Mouse (Mus musculus) brown adipose tissue, adult 24 weeks (tissue): ENCODE results near the gene Dcst1. TPM values are rescaled to one million over a fixed set of nuclear protein-coding genes. Genes with fewer than 3 reads are reported as not detected.

ENCODE experiments used
- H3K27ac ChIP-seq: fragments of 200-500 bp; replicated peaks from 2 replicates; pipeline ENCODE4 v1.5.1; 2012; ENCODE audit warnings: low read depth, mild to moderate bottlenecking, low read length
- H3K4me1 ChIP-seq: fragments of 200-500 bp; 2 replicates; pipeline ENCODE4 v1.6.1; 2012; ENCODE audit warnings: low read length, mixed read lengths; ENCODE audit not compliant: control insufficient read depth, insufficient read depth, insufficient read length
- H3K4me3 ChIP-seq: fragments of 200-500 bp; 2 replicates; pipeline ENCODE4 v1.5.1; 2012; ENCODE audit warnings: low read depth, mild to moderate bottlenecking, low read length, moderate library complexity; ENCODE audit not compliant: insufficient read depth
- polyA plus RNA-seq: library from polyadenylated mRNA; stranded (reverse); fragments of >200 nt; gene quantifications from 2 replicates; pipeline ENCODE4 v1.2.4, GENCODE M21; 2012; ENCODE audit not compliant: missing spikeins, insufficient read depth, insufficient read length

The Dcst1 gene
- polyA plus RNA-seq, 1 experiment, result 0.75 TPM

DNA sequence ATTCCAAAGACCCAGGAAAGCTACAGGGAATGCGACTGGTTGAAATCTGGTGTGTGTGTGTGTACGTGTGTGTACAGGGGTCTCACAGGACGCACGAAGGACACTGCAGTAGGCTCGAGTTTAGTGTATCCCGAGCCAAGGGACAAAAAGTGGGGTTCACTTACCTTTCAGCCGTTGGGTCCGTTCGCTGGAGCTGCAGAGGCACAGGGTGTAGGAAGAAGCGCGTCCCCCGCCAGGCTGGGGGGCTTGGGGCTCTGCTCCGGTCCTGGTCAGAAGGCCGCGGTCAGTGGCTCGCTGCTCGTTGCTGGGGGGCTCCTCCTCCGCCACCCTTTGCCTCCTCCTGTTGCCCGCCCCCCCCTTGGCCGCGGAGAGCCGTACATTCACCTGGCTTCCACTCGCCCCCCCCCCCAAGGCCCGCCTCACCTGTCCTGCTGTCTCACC, 27.8 kb upstream of the Dcst1 start:
- H3K27ac ChIP-seq, result peak overlapping the region; percentile 76
- peak overlapping the region; percentile 78 for H3K4me3 ChIP-seq
- H3K4me1 ChIP-seq, result peaks cover 11% of the 10 kb centered on the region; the same call in 1 of the 2 replicates

DNA sequence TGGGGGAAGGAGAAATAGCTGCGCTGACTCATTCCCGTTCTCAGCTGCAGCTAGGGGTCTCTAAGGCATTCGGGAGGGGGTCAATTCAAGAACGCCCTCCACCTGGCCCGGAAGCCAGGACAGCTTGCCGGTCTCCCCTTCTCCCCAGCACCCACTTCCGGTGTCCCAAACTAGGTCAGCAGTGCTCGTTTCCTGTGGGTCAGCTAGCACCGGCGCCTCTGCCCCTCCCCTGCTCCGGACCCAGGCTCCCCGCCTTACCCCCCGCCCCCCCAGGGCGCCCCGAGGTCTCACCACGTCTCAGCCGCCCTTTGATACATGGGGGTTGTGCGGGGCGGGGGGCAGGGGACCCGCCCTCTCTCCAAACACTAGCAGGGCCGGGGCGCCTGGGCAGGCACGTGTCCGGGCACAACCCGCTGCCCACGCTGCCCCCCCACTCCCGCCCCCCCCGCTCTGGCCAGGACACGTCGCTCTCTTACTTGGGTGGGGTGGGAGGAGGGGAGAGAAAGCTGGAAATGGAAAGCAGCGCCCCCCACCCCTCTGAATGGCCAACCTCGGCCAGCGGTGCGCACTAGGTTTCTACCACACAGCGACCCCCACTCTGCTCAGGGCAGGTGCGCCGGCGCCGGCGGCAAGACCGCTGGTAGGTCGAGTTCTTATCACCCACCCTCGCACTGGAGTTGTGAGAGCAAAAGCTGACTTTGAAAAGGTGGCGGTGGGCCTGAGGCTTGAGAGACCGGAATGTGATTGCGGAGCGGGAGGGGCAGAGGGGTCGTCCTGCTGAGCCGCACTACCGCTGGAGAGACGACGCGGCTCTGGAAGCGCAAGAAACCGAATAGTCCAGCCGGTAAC, 26.8 kb upstream of the Dcst1 start:
- H3K27ac ChIP-seq, result peak overlapping the region; percentile 93
- peaks cover 11% of the 10 kb centered on the region for H3K4me1 ChIP-seq
- peak overlapping the region; percentile 82 for H3K4me3 ChIP-seq

DNA sequence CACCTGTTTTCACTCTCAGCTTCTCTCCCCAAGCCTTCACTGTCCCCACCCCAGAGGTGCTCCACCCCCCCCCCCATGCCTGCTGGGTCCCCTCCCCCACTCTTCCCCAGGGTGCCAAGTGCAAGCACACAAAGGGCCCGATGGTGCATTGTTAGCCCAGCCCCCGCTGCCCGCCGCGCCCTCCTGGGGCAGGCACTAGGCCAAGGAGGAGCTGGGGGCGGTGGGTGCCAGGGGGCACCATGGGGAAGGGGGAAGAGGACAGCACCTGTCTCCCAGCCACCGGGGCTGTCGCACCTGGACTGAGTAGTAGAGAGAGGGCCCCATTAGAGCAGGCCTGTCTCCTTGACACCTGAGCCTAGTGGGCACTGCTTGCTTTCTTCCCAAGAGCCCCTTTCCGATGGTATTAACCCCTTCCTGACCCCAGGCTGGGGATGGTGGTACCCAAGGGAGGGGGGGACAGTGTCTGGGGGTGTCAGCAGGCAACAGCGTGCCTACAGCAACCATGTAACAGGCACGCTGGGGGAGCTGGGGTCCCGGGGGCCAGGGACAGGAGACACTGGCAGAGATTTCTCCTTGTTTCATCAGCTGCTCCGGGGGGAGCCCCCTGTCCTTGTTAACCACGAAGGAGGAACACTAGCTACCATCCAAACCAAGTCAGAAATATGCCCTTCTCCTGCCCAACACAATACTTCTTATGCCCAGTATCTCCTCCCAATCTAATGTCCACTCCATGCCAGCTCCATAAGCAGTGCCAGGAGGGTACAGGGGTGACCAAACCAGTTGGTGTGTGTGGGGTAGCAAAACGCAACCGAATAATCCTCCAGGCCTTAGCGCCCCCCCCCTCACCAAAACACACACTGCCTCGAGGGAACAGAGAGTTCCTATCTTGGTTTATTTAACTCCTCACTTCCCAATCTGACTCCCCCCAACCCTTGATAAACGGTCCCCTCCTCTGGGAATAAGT, 25.9 kb upstream of the Dcst1 start:
- H3K4me3 ChIP-seq, result peak overlapping the region; percentile 82
- H3K27ac ChIP-seq, result peak overlapping the region; percentile 93
- peaks cover 11% of the 10 kb centered on the region for H3K4me1 ChIP-seq

DNA sequence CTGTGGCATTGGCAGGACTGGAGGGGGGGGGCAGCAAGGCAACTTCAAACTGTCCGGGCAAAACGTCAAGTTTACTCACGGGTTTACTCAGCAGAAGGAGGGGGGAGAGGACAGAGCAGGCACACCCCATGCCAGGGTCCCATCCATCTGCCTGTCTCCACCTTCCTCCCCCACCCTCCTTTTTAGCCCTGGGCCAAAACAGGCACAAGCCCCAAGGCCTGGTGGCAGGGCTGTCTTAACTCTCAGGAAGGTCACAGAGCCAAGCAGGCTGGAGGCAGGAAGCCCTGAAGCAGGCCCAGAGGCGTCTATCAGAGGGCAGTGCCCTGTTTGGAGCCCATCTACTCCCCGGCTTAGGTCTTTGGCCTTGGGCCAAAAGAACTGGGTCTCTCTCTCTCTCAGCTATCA, 25.1 kb upstream of the Dcst1 start:
- Histone ChIP-seq H3K4me1 (peaks cover 11% of the 10 kb centered on the region), H3K4me3 (peak overlapping the region; percentile 35; the same call in 1 of the 2 replicates), H3K27ac (peak overlapping the region; percentile 85)

- Histone ChIP-seq H3K4me1 (peaks cover 16% of the 10 kb centered on the region), H3K27ac (peak overlapping the region; percentile 91), H3K4me3 (no peak overlapping the region)
These were observed 24.1 kb upstream of the Dcst1 start for GRCm38 (mm10) chr3:89388901-89389740.

DNA sequence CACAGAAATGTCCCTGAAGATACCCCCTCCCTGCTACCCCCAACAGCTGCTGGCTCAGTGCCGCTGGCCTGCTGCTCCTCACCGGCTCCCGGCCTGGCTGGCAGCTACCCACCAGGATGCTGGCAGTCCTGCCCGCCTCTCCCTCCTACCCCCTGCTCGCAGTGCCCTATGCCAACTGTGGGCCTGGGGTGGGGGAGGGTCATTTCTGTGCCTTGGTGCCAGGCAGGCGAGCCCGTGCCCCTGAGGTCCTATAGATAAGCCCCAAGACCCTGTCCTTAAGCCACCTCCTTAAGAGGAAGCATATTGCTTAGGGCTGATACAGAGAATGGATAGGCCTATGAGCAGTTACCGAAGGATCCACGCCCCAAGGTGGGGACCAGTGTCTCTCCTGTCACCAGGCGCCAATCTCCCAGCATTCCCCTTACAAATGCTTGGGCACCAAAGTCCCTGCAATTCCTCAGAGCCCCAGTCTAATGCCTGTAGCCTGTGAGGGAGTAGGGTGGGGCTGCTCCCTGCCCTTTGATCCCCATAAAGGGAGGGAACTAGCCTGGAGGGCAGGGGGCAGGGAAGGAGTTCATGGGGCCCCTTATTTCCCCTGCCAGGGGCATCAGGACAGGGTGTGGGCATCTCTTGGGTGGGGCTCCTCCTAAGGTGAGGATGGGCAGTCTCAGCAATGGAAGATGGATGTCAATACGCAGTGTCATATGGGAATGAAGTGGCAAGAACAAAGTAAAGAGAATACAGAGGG, 23.3 kb upstream of the Dcst1 start:
- H3K27ac ChIP-seq, result peak overlapping the region; percentile 91
- H3K4me3 ChIP-seq, result peak overlapping the region; percentile 56
- peaks cover 22% of the 10 kb centered on the region for H3K4me1 ChIP-seq

DNA sequence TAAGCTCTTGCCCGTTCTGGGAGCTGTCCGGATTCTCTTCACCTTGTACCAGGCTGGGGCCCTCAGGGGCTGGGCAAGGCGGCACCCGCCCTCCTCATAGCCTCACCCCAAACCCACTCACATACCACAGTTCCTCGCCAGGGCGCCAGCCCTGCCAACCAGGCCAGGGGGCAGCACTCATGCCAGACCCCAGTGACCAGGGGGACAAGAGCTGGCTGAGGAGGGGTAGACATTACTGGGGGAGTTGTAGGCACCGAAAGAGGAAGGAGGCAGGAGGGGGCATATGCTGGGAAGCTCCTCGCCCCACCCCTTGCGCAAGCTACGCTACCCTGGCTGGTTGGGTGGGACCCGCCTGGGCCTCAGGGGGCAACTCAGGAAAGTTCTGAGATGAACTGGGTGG, 22.6 kb upstream of the Dcst1 start:
- Histone ChIP-seq H3K4me3 (peak overlapping the region; percentile 56), H3K4me1 (peaks cover 22% of the 10 kb centered on the region), H3K27ac (peak overlapping the region; percentile 91)

DNA sequence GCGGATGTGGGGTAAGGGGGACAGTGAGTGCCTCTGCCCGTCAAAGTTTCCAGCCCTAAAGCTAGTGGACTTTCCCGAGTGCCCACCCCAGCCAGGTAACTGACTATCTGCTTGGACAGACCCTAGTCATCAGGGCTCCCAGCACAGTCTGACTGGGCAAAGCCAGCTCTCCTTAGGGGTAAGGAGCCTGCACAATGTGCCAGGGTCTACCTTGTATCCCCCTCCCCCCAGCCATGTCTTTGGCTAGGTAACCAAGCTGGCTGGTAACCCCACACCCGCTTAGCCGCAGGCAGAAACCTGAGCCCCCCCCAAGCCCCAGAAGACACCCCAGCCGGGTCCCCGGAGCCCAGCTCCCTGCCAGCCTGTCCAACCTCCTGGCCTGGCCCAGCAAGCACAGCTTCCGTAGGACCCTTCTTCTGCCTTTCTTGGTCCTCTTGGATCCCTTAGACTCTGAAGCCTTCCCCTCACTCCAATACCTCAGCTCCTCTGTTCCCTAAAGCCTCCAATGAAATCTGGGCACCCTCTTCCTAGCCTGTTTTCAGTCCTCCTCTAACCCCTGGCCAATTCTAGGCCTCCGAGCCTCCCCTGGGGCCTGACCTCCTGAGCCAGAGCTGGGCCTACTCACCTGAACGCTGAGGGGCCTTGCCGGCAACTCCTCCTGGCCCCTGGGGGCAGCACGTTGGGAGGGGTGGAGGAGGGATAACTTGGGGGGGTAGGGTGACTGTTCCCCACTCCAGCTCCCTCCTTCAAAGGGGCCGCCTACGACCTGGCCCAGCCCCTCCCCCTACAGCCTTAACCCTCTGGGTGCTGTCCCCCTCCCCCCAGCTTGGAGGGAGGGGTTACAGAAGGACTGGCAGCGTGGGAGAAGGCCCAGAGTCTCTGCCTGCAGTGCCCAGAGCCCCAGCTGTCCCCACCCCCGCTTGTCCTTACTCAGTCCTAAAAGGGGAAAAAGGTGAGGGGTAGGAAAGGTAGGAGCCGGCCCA, 21.7 kb upstream of the Dcst1 start:
- H3K4me1 ChIP-seq, result peaks cover 25% of the 10 kb centered on the region
- H3K27ac ChIP-seq, result peak overlapping the region; percentile 91
- H3K4me3 ChIP-seq, result peak overlapping the region; percentile 56

DNA sequence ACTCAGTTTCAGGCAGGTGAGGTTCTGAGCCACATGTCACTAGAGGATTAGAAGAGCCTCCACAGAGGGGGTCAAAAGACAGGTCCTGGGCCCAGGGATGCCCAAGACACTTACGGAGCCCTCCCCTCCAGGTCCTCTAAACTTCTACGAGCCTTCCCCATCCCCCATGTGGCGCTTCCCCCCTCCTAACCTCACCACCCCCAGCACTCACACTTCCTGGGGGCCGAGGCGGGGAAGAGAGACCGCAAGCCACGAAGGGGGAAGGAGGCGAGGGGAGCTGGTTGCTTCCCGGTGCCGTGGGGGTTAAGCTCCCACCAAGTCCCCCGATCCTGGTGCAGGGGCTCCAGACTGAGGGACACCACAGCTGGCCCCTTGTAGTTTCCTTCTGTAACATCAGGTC, 20.4 kb upstream of the Dcst1 start:
- no peak overlapping the region for H3K4me3 ChIP-seq
- peak overlapping the region; percentile 91; the same call in 1 of the 2 replicates for H3K27ac ChIP-seq
- peaks cover 25% of the 10 kb centered on the region for H3K4me1 ChIP-seq

DNA sequence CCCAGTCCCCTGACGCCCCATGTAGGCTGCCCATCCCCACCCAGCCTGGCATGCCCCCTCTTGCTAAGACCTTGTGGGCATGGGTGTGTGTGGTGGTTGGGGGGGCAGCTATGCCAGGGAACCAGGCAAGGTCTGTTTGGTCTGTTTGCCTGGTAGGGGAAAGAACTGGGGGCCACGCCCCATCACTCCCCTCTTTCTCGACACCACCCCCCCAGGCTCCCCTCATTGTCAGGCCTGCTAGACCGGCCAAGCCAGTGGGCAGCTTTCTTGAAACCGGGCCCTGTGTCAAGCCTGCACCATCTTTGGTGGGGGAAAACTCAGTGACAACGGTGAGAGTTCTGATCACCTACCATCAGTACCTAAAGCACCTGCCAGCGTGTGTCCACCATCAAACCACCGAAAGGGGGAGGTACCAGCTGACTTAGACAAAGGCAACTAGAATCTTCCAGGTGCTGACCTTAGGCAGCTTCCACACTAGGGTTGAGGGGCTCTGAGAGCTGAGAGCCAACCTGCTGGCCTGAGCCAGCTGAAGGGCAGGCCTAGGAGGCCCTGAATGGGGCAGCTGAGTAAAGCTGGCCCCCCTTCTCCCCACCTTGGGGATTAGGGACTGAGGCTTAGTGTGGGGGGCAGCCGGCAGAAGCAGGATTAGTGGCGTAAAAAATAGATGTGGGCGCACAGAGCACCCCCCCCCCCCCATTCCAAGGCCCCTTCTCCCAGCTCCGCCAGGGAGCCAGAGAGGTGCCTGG, 19.5 kb upstream of the Dcst1 start:
- Histone ChIP-seq H3K27ac (0 out of 2 replicates have a peak overlapping the region, but pooled peaks have one; percentile 8), H3K4me1 (peaks cover 24% of the 10 kb centered on the region), H3K4me3 (no peak overlapping the region)

DNA sequence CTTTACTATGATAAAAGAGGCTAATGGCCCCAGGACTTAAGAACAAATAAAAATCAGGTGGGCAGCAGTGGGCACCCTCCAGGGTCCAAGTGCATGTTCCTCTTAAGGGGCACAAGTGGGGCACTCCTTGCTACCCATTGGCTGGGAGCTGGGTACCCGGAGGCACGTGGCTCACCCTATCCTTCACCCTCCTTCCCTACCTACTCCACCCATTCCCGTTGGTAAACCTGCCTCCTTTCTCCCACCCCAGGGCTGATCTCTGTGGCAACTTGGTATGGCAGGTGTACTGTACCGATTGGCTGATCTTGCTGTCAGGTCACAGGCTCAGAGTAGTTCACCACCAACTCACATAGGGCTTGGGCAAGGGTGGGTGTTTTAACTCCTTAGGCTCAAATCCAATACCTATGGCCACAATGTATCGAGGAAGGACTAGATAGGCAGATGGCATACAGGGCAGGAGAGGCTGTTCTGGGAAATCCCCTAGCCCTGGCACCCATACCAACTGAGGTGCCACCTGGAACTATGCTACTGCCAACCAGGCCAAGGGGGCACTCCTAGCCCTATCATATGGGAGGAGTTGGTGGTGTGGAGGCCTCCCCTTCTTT, 18.7 kb upstream of the Dcst1 start:
- peak overlapping the region; percentile 72 for H3K27ac ChIP-seq
- H3K4me3 ChIP-seq, result no peak overlapping the region
- peaks cover 20% of the 10 kb centered on the region for H3K4me1 ChIP-seq

DNA sequence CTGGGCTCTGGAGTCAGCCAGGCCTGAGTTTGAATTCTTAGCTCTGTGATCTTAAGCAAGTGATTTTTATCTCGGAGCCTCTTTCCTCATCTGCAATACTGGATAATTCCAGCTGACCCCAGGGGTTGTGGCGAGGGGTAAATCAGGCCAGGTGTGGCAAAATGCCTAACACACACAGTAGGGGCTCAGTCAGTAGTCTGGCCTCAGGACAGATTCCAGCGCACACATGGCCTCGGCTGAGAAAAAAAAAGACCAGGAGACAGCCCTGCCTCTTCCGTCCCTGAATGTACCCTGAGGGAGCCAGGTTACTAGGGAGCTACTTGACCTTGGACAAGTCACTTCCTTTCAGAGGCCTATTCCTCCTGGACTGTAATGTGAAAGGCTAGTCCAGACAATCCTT, 17.9 kb upstream of the Dcst1 start:
- Histone ChIP-seq H3K27ac (peak overlapping the region; percentile 72), H3K4me1 (peaks cover 17% of the 10 kb centered on the region), H3K4me3 (no peak overlapping the region)
